Mouse (Mus musculus): ENCODE results near the gene Noa1.

Noa1 gene

DNA sequence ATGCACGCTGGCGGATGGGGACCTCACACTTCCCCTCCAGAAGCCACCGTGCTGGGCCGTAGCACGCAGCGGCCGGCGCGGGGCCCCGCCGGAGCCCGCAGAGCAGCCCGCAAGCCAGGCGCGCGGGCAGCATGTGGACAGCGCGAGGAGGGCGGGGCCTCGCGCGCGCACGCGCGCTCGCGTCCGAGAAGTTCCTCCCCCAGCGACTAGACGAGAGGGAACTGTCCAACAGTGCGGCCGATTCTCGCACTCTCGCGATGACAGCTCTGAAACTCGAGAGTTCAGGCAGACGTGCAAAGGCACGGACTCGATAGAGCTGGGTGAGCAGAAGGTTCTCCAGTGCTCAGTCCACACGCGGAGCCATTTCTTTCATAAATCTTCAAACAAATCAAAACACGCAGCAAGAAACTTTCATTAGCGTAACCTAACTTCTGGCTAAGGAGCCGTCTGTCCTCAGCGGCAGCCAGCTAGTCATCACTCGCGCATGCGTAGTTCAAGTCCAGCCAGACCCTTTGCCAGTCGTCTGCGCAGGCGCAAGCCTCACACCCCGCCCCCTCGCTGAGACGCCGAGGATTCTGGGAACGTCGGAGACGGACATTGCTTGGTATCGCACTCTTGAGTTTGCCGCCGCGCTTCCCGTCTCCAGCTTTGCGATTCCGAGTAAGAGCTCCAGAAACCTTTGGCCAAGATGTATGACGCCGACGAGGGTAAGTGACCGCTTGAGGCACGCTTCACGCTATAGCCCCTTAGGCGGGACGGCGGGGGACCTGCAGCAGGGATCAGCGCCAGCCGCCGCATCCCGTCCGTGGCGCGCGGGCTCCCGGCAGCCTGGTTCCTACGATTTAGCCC is at the start of gene Noa1, which contains the start of gene Polr2b:
Gene Noa1, minus strand, starts transcription at position 161 of the 849 bp plus-strand sequence.
Gene Polr2b, plus strand, starts transcription at position 224 of the 849 bp plus-strand sequence.
- DNase-seq (ENCODE audit: low spot score in 2 of 2), result peak; percentile 96 to 98

DNA sequence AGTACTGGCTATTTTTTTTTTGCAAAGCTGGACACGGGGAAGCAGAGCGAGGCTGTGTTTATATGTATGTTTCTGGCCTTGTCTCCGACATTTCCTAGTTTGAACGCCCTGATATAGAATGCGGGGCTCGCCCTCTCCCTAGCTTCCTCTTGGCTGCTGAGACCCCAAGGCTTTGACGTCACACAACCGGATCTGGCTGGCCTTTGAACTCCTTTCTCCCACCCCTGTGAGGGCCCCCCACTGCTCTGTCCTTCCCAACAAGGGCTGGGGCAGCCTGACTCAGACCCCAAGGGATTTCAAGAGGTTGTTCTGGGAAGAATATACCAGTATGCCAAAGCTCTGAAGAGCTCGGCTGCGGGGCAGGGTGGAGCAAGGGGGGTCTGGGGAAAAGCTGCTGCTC is 48.5 kb upstream of the Noa1 start:
- peak; percentile 62 to 70 for DNase-seq (ENCODE audit: low spot score in 2 of 2)

DNA sequence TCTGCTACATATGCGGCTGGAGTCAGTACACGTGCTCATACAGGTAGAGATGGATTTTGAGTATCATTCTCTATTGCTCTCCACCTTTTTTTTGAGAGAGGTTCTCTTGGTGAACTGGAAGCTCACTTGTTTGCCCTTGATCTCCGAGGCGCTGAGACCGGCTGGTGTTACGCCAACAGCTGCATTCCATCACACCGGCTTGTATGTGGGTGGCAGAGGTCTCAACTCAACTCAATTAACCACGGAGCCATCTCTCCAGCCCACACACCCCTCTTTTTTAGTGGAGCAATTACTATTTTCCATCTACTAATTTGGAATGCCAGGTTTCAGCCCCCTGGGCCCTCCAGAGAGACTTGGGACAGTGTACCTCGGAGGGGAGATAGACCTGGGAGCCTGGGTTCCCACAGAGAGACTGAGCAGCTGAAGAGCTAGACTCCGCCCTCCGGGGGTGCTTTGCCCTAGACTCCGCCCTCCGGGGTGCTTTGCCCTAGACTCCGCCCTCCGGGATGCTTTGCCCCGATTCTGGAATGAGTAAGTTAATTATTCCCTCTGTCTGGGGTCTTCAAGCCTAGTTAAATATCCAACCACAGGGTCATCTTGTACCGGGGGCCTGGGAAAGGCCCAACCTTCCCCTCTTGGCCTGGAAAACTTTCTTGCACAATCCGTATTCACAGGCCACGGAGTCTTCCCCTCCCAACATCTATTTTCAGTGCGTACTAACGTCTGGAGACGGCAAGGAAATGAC is 47.7 kb upstream of the Noa1 start:
- DNase-seq (ENCODE audit: low spot score in 2 of 2), result peak in 1 of 2 experiments; percentile 63

DNA sequence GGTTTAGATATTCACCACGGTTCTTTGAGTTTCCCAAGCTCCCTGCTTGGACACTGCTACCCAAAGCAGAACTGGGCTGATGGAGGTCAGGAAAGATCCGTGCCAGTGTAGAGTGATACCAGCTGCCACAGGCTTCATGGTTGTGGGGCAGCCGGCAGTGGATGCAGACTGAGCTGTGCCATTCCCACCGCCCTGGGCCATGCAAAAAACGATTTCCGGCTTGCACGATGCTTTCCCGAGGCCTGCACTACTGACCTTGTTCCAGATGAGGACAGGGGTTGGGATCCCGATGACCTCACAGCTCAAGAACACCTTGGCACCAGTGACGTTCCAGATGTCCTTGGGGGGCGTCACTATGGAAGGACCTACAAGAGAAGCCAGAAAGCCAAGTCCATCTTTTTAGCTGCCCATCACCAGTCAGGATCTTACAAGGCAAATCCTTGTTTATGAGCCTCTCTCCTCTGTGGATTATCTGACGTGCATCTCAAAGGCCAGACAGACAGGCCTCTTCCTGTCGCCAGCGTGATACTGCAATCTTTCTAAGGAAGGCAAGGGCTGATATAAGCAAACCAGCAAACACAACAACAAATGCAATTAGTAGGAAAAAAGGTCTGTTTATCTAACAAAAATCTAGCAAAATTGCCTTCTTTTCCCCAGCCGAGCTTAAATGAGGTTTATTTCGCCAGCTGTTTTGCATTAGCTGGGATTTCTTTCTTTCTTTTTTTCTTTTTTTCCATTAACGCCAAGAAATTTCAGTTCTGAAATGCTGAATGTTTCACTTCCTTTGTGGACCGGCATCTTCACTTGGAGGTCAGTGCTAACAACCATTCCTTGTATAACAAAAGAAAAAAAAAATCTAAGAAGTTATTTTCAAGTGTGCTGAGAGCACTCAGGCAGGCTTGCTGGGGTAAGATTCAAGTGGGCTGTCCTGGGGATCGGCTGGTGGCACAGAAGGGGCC is 45.7 kb upstream of the Noa1 start:
- no peak for DNase-seq (ENCODE audit: low spot score in 2 of 2)

DNA sequence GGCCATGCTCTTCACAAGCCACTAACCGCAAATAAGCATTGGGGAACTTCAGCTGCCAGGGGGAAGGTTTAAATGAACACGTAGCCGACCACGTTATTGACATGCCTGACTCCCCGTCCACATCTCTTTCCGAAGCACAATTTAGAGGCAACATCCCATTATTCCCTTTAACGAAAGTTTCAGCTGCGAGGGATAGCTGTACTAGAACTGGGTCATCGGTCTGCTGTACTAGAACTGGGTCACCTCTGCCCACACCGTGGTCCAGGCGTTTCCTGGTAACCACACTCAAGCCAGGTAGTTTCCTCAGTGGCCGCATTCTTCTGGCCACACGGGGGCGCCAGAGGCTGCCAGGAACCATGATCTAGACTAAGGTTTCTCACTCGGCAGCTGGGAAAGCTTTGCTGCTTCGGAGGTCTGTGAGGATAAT is 44.5 kb upstream of the Noa1 start:
- DNase-seq (ENCODE audit: low spot score in 2 of 2), result peak; percentile 79 to 86

DNA sequence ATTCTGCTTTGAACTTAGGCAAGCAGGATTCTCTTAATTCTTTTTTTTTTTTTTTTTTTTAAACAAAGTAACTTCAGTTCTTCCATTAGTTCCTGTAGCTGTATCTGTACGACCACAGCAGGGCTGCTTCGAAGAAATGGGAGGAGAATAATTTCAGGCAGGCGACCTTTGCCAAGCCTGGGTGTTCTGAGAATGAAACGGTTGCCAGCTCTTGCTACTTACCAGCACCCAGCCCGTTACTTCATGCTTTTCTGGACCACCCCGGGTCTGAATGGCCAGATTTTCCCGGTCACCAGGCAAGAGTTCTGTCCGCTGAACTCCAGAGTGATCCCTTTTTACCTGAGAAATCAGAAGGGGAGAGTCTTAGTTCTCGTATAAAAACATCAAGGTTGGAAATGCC is 41.8 kb upstream of the Noa1 start:
- no peak for DNase-seq (ENCODE audit: low spot score in 2 of 2)

DNA sequence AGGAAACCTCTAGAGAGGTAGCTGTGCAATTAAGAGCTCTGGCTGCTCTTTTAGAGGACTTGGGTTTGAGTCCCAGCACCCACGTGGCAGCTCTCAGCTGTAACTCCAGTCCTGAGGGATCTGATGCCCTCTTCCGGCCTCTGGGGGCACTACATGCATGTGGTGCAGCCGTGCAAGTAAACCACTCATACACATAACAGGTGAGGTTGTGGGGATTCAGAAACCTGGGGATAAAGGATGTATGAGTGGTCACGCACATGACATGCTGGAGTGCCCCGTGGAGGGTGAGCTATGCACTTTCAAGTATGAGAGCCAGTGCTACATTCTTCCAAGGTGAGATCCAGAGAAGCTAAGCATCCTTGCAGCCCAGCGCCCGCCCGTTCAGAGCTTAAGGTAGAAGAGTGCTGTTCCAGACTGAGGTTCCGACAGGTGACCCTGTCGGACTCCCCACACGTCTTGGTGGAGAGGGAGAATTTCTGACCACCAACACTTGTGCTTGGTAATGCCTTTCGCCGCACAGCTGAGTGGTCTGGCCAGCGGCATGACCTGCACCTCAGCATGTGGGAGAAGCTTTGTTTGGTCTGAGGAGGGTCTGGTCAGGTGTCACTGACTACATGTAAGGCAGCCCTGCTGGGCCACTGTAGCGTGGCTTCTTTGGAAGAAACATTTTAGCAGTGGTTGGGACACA is 40.2 kb upstream of the Noa1 start:
- DNase-seq (ENCODE audit: low spot score in 2 of 2), result no peak

DNA sequence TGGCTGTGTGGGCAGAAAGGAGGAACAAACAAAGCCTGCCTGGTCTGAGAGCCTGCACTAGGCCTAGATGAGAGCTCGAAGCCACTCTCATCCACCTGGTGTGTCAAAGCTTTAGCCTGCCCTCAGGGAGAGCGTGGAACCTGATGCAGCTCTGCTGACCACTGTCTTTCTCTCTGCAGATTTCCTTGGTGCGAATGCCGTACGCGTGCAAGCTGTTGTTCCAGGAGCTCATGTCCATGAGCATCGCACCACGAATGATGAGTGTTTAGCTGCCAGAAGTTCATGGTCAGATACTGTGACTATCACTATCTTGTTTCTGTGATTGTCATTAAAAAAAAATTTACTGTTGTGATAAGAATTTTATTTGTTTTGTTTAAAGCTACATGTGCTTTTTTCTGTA is 39.0 kb upstream of the Noa1 start:
- DNase-seq (ENCODE audit: low spot score in 2 of 2), result no peak

DNA sequence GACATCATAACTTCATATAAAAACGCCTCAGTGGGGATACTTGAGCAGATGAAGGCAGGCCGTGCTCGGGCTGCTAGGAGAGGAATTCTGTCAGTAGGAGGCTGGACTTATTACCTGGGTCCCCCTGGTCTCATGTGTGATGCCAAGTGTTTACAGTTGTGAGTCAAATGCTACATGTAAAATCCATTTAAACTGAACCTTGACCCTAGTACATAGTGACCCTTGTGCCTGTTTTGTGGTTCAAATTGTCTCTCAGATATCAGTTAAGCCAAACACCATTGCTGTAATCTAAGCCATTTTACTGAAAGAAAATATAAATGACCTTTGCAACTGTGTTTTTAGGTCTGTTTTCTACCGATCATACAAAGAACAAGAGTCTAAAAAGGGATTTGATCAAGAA is 30.1 kb upstream of the Noa1 start:
- no peak for DNase-seq (ENCODE audit: low spot score in 2 of 2)

DNA sequence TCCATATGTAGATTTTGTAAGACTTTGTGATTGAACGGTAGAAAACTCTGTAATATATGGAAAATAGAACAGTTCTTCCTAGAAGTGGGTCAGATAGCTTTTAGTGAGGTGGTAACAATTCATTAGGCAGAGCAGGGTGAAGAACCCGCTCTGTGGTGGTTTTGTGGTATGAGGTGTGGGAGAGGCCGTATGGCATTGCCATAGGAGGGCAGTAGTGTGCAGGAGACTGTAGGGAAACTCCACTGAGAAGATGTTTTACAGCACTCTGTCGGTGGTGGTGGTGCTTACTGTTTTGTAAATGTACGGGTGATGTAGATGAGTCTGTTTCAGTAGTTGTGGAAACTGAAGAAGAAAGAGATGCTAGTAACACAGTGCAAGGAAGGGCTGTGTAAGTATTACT is 20.3 kb upstream of the Noa1 start:
- DNase-seq (ENCODE audit: low spot score in 2 of 2), result no peak

DNA sequence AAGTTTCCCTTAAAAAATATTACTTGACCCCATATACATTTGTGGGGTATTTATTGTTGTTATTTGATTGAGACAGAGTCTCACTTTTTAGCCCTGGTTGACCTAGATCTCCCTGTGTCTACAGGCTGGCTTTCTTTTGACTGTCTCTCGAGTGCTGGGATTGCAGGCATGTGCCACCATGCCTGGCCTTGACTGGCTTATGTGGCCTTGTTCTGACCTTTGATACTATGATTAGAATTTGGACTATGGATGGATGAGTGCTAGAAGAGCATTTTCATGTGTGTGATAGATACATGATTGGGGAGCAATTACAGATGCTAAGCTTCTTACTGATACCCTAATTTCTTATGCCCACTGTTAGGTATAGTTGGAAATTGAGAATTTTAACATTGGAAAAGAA is 15.1 kb upstream of the Noa1 start:
- DNase-seq (ENCODE audit: low spot score in 2 of 2), result no peak

DNA sequence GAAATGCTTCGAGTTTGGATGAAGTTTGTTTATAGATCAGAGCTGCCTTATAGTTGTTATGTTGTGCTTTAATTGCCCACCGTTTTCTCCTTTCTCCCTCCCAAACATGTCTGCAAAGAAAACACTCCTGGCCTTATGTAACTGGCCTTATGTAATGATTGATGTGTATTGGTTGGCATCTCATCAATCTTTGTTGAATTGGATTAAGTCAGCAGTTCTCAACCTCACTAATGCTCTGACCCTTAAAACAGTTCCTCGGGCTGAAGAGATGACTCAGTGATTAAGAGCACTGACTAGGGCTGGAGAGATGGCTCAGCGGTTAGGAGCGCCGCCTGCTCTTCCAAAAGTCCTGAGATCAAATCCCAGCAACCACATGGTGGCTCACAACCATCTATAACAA is 5.1 kb upstream of the Noa1 start:
- no peak for DNase-seq (ENCODE audit: low spot score in 2 of 2)

DNA sequence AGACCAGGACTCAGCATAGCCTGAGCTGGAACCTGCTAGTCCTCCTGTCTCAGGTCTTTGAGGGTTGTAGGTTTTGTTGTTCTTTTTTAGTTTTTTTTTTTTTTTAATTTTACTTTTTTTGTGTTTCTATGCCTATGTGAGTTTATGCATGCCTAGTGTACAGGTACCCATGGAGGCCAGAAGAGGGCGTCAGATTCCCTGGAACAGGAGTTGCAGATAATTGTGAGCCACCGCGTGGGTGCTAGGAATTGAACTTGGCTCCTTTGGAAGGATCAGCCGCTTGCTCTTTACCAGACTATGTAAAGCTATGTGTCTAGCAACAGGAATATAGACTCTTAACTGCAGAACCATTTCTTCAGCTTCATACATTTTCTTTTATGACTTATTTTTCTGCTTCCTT is 4.3 kb upstream of the Noa1 start:
- no peak for DNase-seq (ENCODE audit: low spot score in 2 of 2)

DNA sequence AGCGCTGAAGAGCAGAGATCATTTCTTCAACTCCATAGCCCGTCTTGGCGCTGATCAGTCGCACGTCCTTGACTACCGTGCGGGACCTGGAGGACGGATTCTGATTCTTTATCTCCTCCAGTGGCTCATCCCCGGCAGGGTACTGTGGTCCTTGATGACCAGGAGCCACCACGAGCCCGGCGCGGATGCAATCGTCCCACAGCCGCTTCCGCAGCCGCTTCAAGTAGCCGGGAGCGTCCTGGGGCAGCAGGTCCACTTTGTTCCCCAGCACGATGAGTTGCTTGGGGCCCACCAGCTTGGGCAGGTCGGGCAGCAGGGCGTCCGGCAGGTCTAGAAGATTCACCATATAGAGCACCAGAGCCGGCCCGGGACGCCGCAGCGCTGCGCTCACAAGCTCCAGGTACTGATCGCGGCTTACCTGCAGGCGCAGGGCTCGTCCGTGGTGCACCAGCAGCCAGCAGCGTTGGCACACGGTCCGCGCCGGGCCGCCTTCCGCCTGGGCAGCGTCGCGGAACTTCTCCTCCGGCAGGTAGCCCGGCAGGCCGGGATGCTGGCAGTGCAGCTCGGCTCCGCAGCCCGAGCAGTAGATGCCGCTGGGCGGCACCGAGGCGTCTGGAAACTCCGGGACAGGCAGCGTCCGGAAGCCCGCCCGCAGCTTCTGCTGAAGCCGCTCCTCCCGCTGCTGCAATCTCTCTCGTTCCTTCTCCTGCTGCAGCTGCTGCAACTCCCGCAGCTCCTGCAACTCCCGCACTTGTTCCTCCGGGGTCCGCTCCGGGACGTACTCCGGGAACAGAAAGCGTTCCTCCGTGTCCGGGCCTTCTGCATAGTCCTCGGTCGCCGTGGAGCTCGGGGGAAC is 605 bp downstream of the Noa1 start:
- peak; percentile 25 to 61 for DNase-seq (ENCODE audit: low spot score in 2 of 2)

DNA sequence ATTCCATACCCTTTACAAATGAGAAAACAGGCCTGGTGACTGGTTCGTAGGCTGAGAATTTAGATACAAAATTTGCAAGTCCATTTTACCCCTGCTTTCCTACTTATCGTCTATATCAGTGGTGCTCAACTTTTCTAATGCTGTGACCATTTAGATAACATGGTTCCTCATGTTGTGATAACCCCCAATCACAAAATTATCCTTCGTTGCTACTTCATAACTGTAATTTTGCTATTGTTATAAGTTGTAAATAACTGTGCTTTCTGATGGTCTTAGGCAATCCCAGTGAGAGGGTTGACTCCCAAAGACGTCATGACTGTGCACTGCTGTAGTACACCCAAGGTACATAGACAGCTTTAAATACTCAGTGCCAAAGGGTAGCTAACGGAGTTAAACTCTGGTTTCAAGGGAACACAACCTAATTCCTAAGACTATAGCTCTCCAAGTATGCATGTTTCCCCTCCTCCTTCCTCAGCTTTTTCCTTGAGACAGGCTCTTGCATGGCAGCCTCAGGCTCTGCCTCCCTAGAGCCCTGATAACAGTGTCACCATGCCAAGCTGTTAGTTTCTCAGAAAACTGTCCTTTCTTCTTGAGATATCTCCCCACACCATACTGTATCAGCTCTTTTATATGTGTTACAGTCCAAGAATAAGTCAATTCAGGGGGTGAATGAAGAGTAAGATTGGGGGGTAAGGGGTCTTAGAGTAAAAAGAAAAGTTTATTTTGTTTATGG is 1.9 kb downstream of the Noa1 start:
- no peak for DNase-seq (ENCODE audit: low spot score in 2 of 2)

DNA sequence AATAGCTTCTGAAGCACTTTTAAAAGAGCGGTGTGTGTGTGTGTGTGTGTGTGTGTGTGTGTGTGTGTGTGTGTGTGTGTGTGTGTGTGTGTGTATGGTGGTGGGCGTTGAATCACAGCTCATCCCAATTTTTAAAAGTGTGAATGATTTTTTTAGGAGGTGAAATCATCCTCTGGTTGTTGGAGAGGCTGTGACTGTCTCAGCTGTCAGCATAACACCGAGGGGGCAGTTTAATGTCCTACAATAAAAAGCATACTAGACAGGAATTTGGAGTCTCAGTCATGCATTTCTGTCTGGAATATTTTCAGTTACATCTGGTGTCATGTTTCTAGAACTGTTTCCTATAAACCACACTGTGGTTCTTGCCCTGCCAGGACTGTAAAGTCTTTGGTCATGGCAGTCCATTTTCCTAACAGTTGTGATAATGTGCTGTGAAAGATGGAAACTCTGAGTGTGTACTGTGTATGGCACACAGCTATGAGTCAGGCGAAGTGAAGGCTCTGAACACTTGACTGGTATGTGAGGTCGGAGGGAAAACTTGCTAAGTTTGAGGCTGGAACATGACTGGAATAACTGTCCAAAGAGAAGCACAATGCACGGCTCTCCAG is 8.5 kb downstream of the Noa1 start:
- no peak for DNase-seq (ENCODE audit: low spot score in 2 of 2)

DNA sequence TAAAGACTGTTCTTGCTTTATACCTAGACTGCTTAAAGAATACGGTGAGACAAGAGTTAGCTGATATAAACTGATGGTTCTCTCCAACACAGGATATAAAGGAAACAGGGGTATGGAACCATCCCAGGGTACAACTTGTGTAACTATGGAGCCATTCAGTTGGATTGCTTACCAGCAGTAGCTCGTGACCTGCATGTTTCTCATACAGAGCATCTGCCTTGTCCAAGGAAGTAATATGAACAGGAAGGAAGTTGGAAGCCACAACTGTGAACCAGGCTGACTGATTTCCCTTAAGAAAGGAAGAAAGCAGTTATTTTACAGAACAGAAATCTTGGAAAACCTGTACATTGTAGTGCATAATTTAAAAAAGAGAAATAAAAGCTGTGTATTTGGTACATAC is 10.4 kb downstream of the Noa1 start:
- DNase-seq (ENCODE audit: low spot score in 2 of 2), result no peak

DNA sequence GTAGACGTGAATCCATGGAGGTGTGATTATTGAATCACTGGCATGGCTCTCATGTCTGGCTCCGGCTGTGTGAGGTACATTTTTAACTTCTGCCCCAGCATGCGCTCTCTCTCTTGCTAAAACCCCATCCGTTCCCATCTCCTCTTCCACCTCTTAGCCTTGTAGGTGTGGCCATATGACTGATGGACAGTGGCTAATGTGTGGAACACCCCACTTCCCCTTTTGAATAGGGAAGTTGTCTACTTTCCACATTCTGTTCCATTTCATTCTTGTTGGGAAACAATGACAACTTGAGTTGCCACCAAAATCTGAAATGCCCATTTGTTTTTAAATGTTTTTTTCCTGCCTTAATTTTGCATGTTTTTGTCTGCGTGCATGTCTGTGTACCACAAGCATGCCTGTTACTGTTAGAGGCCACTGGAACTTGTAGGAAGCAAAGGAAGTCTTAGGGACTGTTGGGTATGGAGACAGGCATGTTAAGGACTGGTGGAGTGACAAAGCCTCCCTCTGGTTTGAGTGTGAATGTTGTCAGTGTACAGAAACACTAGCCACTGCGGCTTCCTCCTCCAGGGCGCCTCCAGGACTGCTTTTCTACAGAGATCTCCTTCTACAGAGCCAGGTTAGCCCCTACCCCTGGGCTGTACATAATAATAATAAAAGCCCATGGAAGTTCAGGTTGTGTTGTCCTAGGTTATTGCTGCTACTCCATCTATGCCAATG is 16.9 kb downstream of the Noa1 start:
- no peak for DNase-seq (ENCODE audit: low spot score in 2 of 2)

DNA sequence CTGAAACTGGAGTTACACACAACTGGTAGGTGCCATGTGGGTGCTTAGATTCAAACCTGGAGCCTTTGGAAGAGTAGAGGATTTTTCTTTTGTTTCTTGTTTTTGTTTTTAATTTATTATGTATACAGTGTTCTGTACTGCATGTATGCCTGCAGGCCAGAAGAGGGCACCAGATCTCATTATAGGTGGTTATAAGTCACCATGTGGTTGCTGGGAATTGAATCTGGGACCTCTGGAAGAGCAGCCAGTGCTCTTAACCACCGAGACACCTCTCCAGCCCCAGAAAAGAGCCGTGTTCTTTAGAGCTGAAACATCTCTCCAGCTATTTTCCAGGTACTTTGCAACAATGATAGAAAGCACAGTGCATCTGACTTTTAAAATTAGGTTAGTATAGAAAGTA is 19.3 kb downstream of the Noa1 start:
- no peak for DNase-seq (ENCODE audit: low spot score in 2 of 2)
